Mouse (Mus musculus) adipocyte (in vitro differentiated cells): ENCODE measurements at regions not wholly inside any gene's neighbourhood (a gene's known extent, or its start where the extent isn't known, plus 50 kb on each side); places are given as distances from the start of the nearest gene placed in this dataset.
A peak's percentile ranks its signal among the peaks of the same experiment; 100 is the strongest.

Experiments
- DNase-seq: peaks from one replicate; pipeline ENCODE4 v3.0.0-alpha.2; 2016; ENCODE audit warnings: low spot score

DNA sequence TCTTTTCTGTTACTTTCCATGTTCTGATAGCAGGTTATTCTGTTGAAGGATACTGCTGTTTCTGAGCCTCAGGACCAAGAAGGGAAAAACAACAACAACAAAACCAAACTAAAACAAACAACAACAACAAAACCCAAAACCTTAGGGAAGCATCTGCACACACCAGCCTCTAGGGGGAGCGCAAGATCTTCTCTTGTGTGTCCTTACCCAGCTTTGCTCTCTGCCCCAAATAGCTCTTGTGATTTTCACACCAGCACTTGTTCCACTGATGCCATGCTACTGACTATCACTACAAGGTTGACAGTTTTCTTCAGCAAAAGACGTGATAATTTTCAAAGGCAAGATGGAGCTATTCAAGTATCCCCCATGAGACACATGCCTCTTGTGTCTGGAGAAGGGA is 59.8 kb upstream of the Nrg3 start:
- peak; percentile 62 for DNase-seq
